Mouse (Mus musculus) liver, embryonic 14.5 days (tissue): ENCODE measurements around the gene Stx1a.

Experiments used
- CTCF ChIP-seq: IDR thresholded peaks from 2 replicates; pipeline ENCODE4 v1.5.1; 2016; ENCODE audit warnings: antibody characterized with exemption, low read depth, control low read depth
- EP300 ChIP-seq: IDR thresholded peaks from 2 replicates; pipeline ENCODE4 v1.6.1; 2016; ENCODE audit warnings: antibody characterized with exemption, low read depth

GRCm38 (mm10) chr5:134973526-134973925, 49.8 kb upstream of the Stx1a start:
- TF ChIP-seq CTCF (no peak), EP300 (no peak)
